Mouse (Mus musculus) kidney, postnatal 25 days (tissue): ENCODE results near the gene Smim23.

Experiments
- DNase-seq, 2 experiments: peaks; one replicate each; pipeline ENCODE4 v3.0.0; 2021; ENCODE audit warnings: mixed read lengths in 2 of 2

The Smim23 gene

GRCm38 (mm10) chr11:32824505-32824904 is at the start of gene Smim23:
Gene Smim23 (minus strand): TSS chr11:32824605.
- no peak for DNase-seq

- DNase-seq: no peak
Measured at GRCm38 (mm10) chr11:32868619-32869383, 44.4 kb upstream of the Smim23 start.

GRCm38 (mm10) chr11:32864615-32865014 is 40.2 kb upstream of the Smim23 start:
- DNase-seq: no peak

- peak in 1 of 2 experiments; percentile 3 for DNase-seq
Measured at GRCm38 (mm10) chr11:32857418-32857879, 33.0 kb upstream of the Smim23 start.

- DNase-seq: no peak
Measured at GRCm38 (mm10) chr11:32846682-32847222, 22.3 kb upstream of the Smim23 start.

GRCm38 (mm10) chr11:32841169-32841568 is 16.8 kb upstream of the Smim23 start:
- DNase-seq: no peak

- DNase-seq: no peak
Measured at GRCm38 (mm10) chr11:32840256-32840655, 15.9 kb upstream of the Smim23 start.

GRCm38 (mm10) chr11:32835022-32835421 is 10.6 kb upstream of the Smim23 start:
- no peak for DNase-seq

- no peak for DNase-seq
Measured at GRCm38 (mm10) chr11:32834367-32834918, 10.0 kb upstream of the Smim23 start.

GRCm38 (mm10) chr11:32817566-32817965 is 6.8 kb downstream of the Smim23 start:
- DNase-seq: no peak

GRCm38 (mm10) chr11:32814286-32814685 is 10.1 kb downstream of the Smim23 start:
- no peak for DNase-seq

GRCm38 (mm10) chr11:32809091-32809490 is 15.3 kb downstream of the Smim23 start:
- DNase-seq: no peak

- peak; percentile 56 to 70 for DNase-seq
Measured at GRCm38 (mm10) chr11:32805958-32806357, 18.4 kb downstream of the Smim23 start.

- peak in 1 of 2 experiments; percentile 8 for DNase-seq
Measured at GRCm38 (mm10) chr11:32803658-32804057, 20.7 kb downstream of the Smim23 start.

GRCm38 (mm10) chr11:32801715-32802114 is 22.7 kb downstream of the Smim23 start:
- no peak for DNase-seq

- DNase-seq: no peak
Measured at GRCm38 (mm10) chr11:32800929-32801375, 23.5 kb downstream of the Smim23 start.

- no peak for DNase-seq
Measured at GRCm38 (mm10) chr11:32798445-32798844, 26.0 kb downstream of the Smim23 start.

- no peak for DNase-seq
Measured at GRCm38 (mm10) chr11:32794759-32795445, 29.5 kb downstream of the Smim23 start.

- DNase-seq: no peak
Measured at GRCm38 (mm10) chr11:32786201-32786600, 38.2 kb downstream of the Smim23 start.

- no peak for DNase-seq
Measured at GRCm38 (mm10) chr11:32785591-32786147, 38.7 kb downstream of the Smim23 start.

- peak in 1 of 2 experiments; percentile 8 for DNase-seq
Measured at GRCm38 (mm10) chr11:32782724-32783123, 41.7 kb downstream of the Smim23 start.

- no peak for DNase-seq
Measured at GRCm38 (mm10) chr11:32781633-32782404, 42.6 kb downstream of the Smim23 start.
